Mouse (Mus musculus) hindbrain, embryonic 13.5 days (tissue): ENCODE measurements at regions not wholly inside any gene's neighbourhood (a gene's known extent, or its start where the extent isn't known, plus 50 kb on each side); places are given as distances from the start of the nearest gene placed in this dataset.
"Not testable (repeated sequence)": the region's sequence is repeated elsewhere in the genome, so short reads cannot be mapped to it uniquely, and the experiment has no call there.

Experiments used
- ATAC-seq: fragments of 200-750 bp; cut with Nextera tagmentation; 2 replicates; pipeline ENCODE4 v1.8.0; 2017; ENCODE audit warnings: moderate TSS enrichment; ENCODE audit not compliant: low FRiP score
- H3K27ac ChIP-seq: fragments of 300-500 bp; sonication (generic); 2 replicates; pipeline ENCODE4 v1.5.1; 2015; ENCODE audit warnings: inconsistent platforms, mild to moderate bottlenecking, moderate library complexity
- H3K27me3 ChIP-seq: fragments of 300-500 bp; sonication (generic); 2 replicates; pipeline ENCODE4 v1.6.1; 2015; ENCODE audit warnings: mild to moderate bottlenecking, inconsistent platforms
- H3K36me3 ChIP-seq: fragments of 300-500 bp; sonication (generic); 2 replicates; pipeline ENCODE4 v1.6.1; 2015; ENCODE audit warnings: mild to moderate bottlenecking, inconsistent platforms
- H3K4me1 ChIP-seq: fragments of 300-500 bp; sonication (generic); replicated peaks from 2 replicates; pipeline ENCODE4 v1.6.1; 2015; ENCODE audit warnings: inconsistent platforms
- H3K4me2 ChIP-seq: fragments of 300-500 bp; sonication (generic); 2 replicates; pipeline ENCODE4 v1.6.1; 2015; ENCODE audit warnings: inconsistent platforms, mild to moderate bottlenecking, moderate library complexity
- H3K4me3 ChIP-seq: fragments of 300-500 bp; sonication (generic); 2 replicates; pipeline ENCODE4 v1.5.1; 2015; ENCODE audit warnings: mild to moderate bottlenecking, inconsistent platforms
- H3K9ac ChIP-seq: fragments of 300-500 bp; sonication (generic); 2 replicates; pipeline ENCODE4 v1.6.1; 2015; ENCODE audit warnings: mild to moderate bottlenecking, inconsistent platforms
- H3K9me3 ChIP-seq: fragments of 300-500 bp; sonication (generic); 2 replicates; pipeline ENCODE4 v1.6.1; 2016; ENCODE audit warnings: inconsistent platforms
- WGBS: fragments of 180-500 bp; shearing (Covaris S2); methylation state at CpG from one replicate; pipeline ENCODE4 v1.1.7; 2015; 5-methylcytosine and 5-hydroxymethylcytosine counted together

DNA sequence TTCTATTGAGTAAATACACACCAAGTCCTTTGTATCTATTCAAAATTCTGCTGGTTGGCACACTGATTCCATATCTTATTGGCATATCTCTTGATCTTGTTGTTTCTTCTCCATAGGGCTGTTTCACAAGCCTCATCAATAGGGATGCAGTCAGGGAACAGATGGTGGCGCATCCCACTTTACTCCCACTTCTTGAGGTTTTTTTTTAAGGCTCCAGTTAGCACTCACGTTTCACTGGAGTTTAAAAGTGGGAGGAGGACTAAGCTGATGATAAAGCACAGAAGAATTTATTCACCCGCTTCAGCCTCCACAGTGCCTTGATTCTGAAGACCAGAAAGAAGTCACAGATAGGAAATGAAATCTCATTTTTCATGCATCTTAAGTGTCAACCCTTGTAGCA lies 199.8 kb downstream of the Fam198b start:
- H3K4me3 ChIP-seq = no peak overlapping the region
- H3K4me2 ChIP-seq = no peak overlapping the region
- no peak for ATAC-seq
- 65% methylated on average over 3 of the region's 3 CpGs for WGBS
- H3K27me3 ChIP-seq = no peaks in the 10 kb centered on the region
- peaks cover 3% of the 10 kb centered on the region; the same call in 1 of the 2 replicates for H3K4me1 ChIP-seq
- H3K27ac ChIP-seq = no peak overlapping the region
- H3K36me3 ChIP-seq = no peaks in the 10 kb centered on the region
- no peaks in the 10 kb centered on the region for H3K9me3 ChIP-seq
- H3K9ac ChIP-seq = no peak overlapping the region

- no peaks in the 10 kb centered on the region for H3K9me3 ChIP-seq
- no peak overlapping the region for H3K4me2 ChIP-seq
- no peak overlapping the region for H3K27ac ChIP-seq
- ATAC-seq = no peak
- H3K27me3 ChIP-seq = no peaks in the 10 kb centered on the region
- H3K9ac ChIP-seq = no peak overlapping the region
- no peaks in the 10 kb centered on the region for H3K36me3 ChIP-seq
- WGBS = 91% methylated on average over 3 of the region's 3 CpGs
- no peaks in the 10 kb centered on the region for H3K4me1 ChIP-seq
- no peak overlapping the region for H3K4me3 ChIP-seq
These were observed 215.3 kb downstream of the Fam198b start for GRCm38 (mm10) chr3:80099625-80100024.

- no peaks in the 10 kb centered on the region for H3K4me1 ChIP-seq
- H3K9me3 ChIP-seq = no peaks in the 10 kb centered on the region
- WGBS = 44% methylated on average over 1 of the region's 1 CpGs
- no peak overlapping the region for H3K27ac ChIP-seq
- H3K36me3 ChIP-seq = no peaks in the 10 kb centered on the region
- no peak overlapping the region for H3K4me3 ChIP-seq
- no peaks in the 10 kb centered on the region for H3K27me3 ChIP-seq
- H3K9ac ChIP-seq = no peak overlapping the region
- ATAC-seq = no peak
- H3K4me2 ChIP-seq = no peak overlapping the region
These were observed 235.9 kb downstream of the Fam198b start for GRCm38 (mm10) chr3:80120177-80120736.

GRCm38 (mm10) chr3:80123666-80124065 lies 239.3 kb downstream of the Fam198b start:
- Histone ChIP-seq H3K4me1 (no peaks in the 10 kb centered on the region), H3K36me3 (no peaks in the 10 kb centered on the region), H3K9me3 (no peaks in the 10 kb centered on the region), H3K9ac (no peak overlapping the region), H3K27me3 (no peaks in the 10 kb centered on the region), H3K4me2 (no peak overlapping the region), H3K27ac (no peak overlapping the region), H3K4me3 (no peak overlapping the region)
- ATAC-seq = no peak
- 86% methylated on average over 6 of the region's 6 CpGs for WGBS

DNA sequence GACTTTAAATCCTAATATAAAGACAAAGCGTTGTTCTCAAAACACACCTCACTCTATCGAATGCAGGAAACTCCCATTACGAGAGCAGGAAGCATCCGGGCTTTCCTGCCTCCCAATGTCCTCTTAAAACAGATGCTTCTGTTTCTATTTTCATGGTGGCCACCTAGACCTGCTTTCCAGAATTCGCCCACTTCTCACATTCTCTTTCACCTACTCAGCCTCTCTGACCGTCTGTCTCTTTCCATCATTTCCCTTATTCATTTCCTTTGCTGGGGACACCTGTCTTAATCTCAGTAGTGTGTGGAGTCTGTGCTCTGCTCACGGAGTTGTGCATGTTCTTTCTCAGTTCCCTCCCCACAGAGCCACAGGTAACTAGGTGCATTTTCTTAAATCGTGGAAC lies 240.3 kb downstream of the Fam198b start:
- Histone ChIP-seq H3K36me3 (no peaks in the 10 kb centered on the region), H3K4me2 (no peak overlapping the region), H3K9ac (no peak overlapping the region), H3K4me1 (no peaks in the 10 kb centered on the region), H3K9me3 (no peaks in the 10 kb centered on the region; the same call in 1 of the 2 replicates), H3K27me3 (no peaks in the 10 kb centered on the region), H3K27ac (no peak overlapping the region), H3K4me3 (no peak overlapping the region)
- 91% methylated on average over 8 of the region's 8 CpGs for WGBS
- ATAC-seq = no peak

GRCm38 (mm10) chr3:80141697-80142096 lies 257.4 kb downstream of the Fam198b start:
- no peak for ATAC-seq
- Histone ChIP-seq H3K27me3 (no peaks in the 10 kb centered on the region), H3K36me3 (no peaks in the 10 kb centered on the region), H3K4me3 (no peak overlapping the region), H3K9me3 (no peaks in the 10 kb centered on the region), H3K4me2 (no peak overlapping the region), H3K9ac (no peak overlapping the region), H3K4me1 (no peaks in the 10 kb centered on the region), H3K27ac (no peak overlapping the region)
- WGBS = 38% methylated on average over 1 of the region's 1 CpGs

- Histone ChIP-seq H3K36me3 (no peaks in the 10 kb centered on the region), H3K4me2 (no peak overlapping the region), H3K27me3 (no peaks in the 10 kb centered on the region), H3K4me3 (no peak overlapping the region), H3K9me3 (no peaks in the 10 kb centered on the region), H3K27ac (no peak overlapping the region), H3K9ac (no peak overlapping the region), H3K4me1 (no peaks in the 10 kb centered on the region)
- ATAC-seq = no peak
- 90% methylated on average over 2 of the region's 2 CpGs for WGBS
These were observed 276.1 kb downstream of the Fam198b start for GRCm38 (mm10) chr3:80160473-80160872.

DNA sequence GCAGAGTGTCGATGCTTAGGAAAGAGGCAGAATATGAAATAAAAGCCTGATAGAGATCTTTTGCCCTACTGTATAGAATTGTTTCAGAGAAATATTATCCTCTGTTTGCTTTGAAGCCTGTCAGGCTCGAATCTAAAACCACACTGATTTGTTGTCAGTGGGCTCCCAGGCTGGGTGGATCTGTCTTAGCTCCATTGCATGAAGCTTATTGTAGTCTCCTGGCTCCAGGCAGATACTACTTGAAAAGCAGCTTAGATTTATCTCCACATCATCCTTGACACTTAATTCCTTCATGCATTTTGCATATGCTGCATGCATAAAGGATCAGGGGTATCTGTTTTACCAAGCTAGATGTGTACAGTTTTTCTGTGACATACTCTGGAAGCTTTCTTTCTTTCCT lies 297.4 kb downstream of the Fam198b start:
- no peaks in the 10 kb centered on the region for H3K36me3 ChIP-seq
- no peaks in the 10 kb centered on the region for H3K4me1 ChIP-seq
- 71% methylated on average over 2 of the region's 2 CpGs for WGBS
- no peak overlapping the region for H3K9ac ChIP-seq
- H3K27me3 ChIP-seq = no peaks in the 10 kb centered on the region
- no peak overlapping the region for H3K27ac ChIP-seq
- no peaks in the 10 kb centered on the region for H3K9me3 ChIP-seq
- no peak overlapping the region for H3K4me3 ChIP-seq
- H3K4me2 ChIP-seq = no peak overlapping the region
- ATAC-seq = no peak

GRCm38 (mm10) chr3:80182161-80182560 lies 297.8 kb downstream of the Fam198b start:
- not testable (repeated sequence) for H3K4me2 ChIP-seq, H3K9ac ChIP-seq, H3K27me3 ChIP-seq, ATAC-seq, H3K4me3 ChIP-seq, H3K36me3 ChIP-seq, H3K4me1 ChIP-seq, H3K9me3 ChIP-seq, H3K27ac ChIP-seq
- WGBS = 41% methylated on average over 2 of the region's 2 CpGs

GRCm38 (mm10) chr3:80187406-80187805 lies 303.1 kb downstream of the Fam198b start:
- Histone ChIP-seq H3K9me3 (no peaks in the 10 kb centered on the region), H3K4me3 (no peak overlapping the region), H3K27me3 (no peaks in the 10 kb centered on the region), H3K9ac (no peak overlapping the region), H3K27ac (no peak overlapping the region), H3K36me3 (no peaks in the 10 kb centered on the region), H3K4me1 (no peaks in the 10 kb centered on the region), H3K4me2 (no peak overlapping the region)
- no peak for ATAC-seq
- 83% methylated on average over 5 of the region's 5 CpGs for WGBS

- 87% methylated on average over 2 of the region's 2 CpGs for WGBS
- ATAC-seq = no peak
These were observed 316.6 kb downstream of the Fam198b start for GRCm38 (mm10) chr3:80200904-80201303.

GRCm38 (mm10) chr3:80204821-80205220 lies 320.5 kb downstream of the Fam198b start:
- WGBS = 43% methylated on average over 1 of the region's 1 CpGs
- Histone ChIP-seq H3K36me3 (no peaks in the 10 kb centered on the region), H3K27me3 (no peaks in the 10 kb centered on the region), H3K9me3 (no peaks in the 10 kb centered on the region), H3K4me2 (no peak overlapping the region), H3K4me3 (no peak overlapping the region), H3K4me1 (peaks cover 3% of the 10 kb centered on the region; the same call in 1 of the 2 replicates), H3K27ac (no peak overlapping the region), H3K9ac (no peak overlapping the region)
- no peak for ATAC-seq

More at GRCm38 (mm10) chr3:80200904-80201303, 316.6 kb downstream of the Fam198b start:
- Histone ChIP-seq H3K27me3 (no peaks in the 10 kb centered on the region), H3K4me1 (no peaks in the 10 kb centered on the region), H3K27ac (no peak overlapping the region), H3K4me3 (no peak overlapping the region), H3K9ac (no peak overlapping the region), H3K9me3 (no peaks in the 10 kb centered on the region), H3K4me2 (no peak overlapping the region), H3K36me3 (no peaks in the 10 kb centered on the region)

DNA sequence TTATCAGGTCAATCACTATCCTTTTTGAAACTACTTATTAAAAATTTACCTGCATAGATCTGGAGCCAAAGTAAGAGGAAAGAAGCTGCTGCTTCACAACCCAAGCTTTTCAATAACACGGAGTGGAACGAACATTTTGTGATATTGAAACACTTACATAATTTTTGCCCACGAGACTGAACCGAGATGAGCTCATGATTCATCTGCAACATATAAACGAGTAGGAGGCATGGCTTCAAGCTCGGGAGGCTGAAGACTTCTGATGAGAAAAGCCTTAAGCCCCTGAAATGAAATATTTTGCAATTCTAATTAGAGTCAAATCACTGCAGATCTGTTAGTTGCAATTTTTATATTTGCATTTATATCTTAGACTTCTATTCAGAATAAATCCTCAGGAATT lies 321.0 kb downstream of the Fam198b start:
- H3K9ac ChIP-seq = no peak overlapping the region
- H3K4me3 ChIP-seq = no peak overlapping the region
- peaks cover 3% of the 10 kb centered on the region; the same call in 1 of the 2 replicates for H3K4me1 ChIP-seq
- no peaks in the 10 kb centered on the region for H3K9me3 ChIP-seq
- WGBS = 58% methylated on average over 6 of the region's 6 CpGs
- ATAC-seq = no peak
- H3K27me3 ChIP-seq = no peaks in the 10 kb centered on the region
- H3K27ac ChIP-seq = no peak overlapping the region
- no peaks in the 10 kb centered on the region for H3K36me3 ChIP-seq
- no peak overlapping the region for H3K4me2 ChIP-seq
